In genomic region chr1:62716836-62717478, GRCm38 (mm10) we compare ENCODE assay signal across 12 mouse cellular contexts. TPM values are rescaled to one million over a fixed set of nuclear protein-coding genes. Genes with fewer than 3 reads are reported as not detected.
DNase-seq lines count a peak whose midpoint lies in the region; ATAC-seq lines count a peak whose summit lies in the region.
"Had no signal": no experiment of that assay in that cellular context is flagged by ENCODE, and none has a peak within 500 bp of the region (broad histone marks: within the 10 kb centered on the region; RNA-seq: fewer than 3 reads in every experiment).

No protein-coding gene starts in this region.

- H3K27me3 ChIP-seq in intestine, embryonic 15.5 days (replicated peaks): no peaks in the 10 kb centered on the region
- no peaks in the 10 kb centered on the region for H3K27me3 ChIP-seq in intestine, embryonic 16.5 days (replicated peaks; ENCODE audit: control insufficient read depth, insufficient read depth, low read length)
- H3K27me3 ChIP-seq in forebrain, embryonic 13.5 days: 0 out of 2 replicates have a peak, but pooled peaks cover 7% of the 10 kb centered on the region
- H3K27me3 ChIP-seq: CH12.LX; liver, embryonic 12.5 days had no signal

- 0 out of 2 replicates have a peak, but pooled peaks cover 3% of the 10 kb centered on the region for H3K36me3 ChIP-seq in intestine, embryonic 15.5 days
- H3K36me3 ChIP-seq in intestine, embryonic 16.5 days (ENCODE audit: control insufficient read depth, insufficient read depth, low read length): no peaks in the 10 kb centered on the region
- H3K36me3 ChIP-seq in forebrain, embryonic 13.5 days (ENCODE audit: poor library complexity, severe bottlenecking): peaks cover 6% of the 10 kb centered on the region; the same call in 1 of the 2 replicates
- H3K36me3 ChIP-seq in macrophage (ENCODE audit: inconsistent target): no peaks in the 10 kb centered on the region
- H3K36me3 ChIP-seq: liver, embryonic 12.5 days had no signal

- no peak overlapping the region for H3K4me3 ChIP-seq in intestine, embryonic 15.5 days (replicated peaks)
- no peak overlapping the region for H3K4me3 ChIP-seq in intestine, embryonic 16.5 days (ENCODE audit: low read length)
- no peak overlapping the region for H3K4me3 ChIP-seq in forebrain, embryonic 13.5 days
- no peak overlapping the region for H3K4me3 ChIP-seq in macrophage (ENCODE audit: inconsistent target)
- H3K4me3 ChIP-seq: liver, embryonic 12.5 days had no signal

- H3K4me1 ChIP-seq in intestine, embryonic 15.5 days (replicated peaks): peaks cover 19% of the 10 kb centered on the region
- peaks cover 26% of the 10 kb centered on the region for H3K4me1 ChIP-seq in intestine, embryonic 16.5 days (ENCODE audit: control insufficient read depth, insufficient read depth, low read length)
- peaks cover 26% of the 10 kb centered on the region for H3K4me1 ChIP-seq in forebrain, embryonic 13.5 days

- no peaks in the 10 kb centered on the region for H3K9me3 ChIP-seq in intestine, embryonic 15.5 days
- no peaks in the 10 kb centered on the region for H3K9me3 ChIP-seq in intestine, embryonic 16.5 days (ENCODE audit: control insufficient read depth, low read length)
- H3K9me3 ChIP-seq in forebrain, embryonic 13.5 days (replicated peaks): no peaks in the 10 kb centered on the region
- H3K9me3 ChIP-seq: liver, embryonic 12.5 days had no signal

- H3K9ac ChIP-seq in intestine, embryonic 15.5 days: no peak overlapping the region
- no peak overlapping the region for H3K9ac ChIP-seq in intestine, embryonic 16.5 days (ENCODE audit: low read depth, low read length)
- peak overlapping the region; percentile 23; the same call in 1 of the 2 replicates for H3K9ac ChIP-seq in forebrain, embryonic 13.5 days
- H3K9ac ChIP-seq: liver, embryonic 12.5 days had no signal

- 0 out of 2 replicates have a peak overlapping the region, but pooled peaks have one; percentile 16 for H3K4me2 ChIP-seq in intestine, embryonic 15.5 days (replicated peaks)
- H3K4me2 ChIP-seq in intestine, embryonic 16.5 days (ENCODE audit: low read depth, low read length): no peak overlapping the region
- peak overlapping the region; percentile 11 for H3K4me2 ChIP-seq in forebrain, embryonic 13.5 days
- H3K4me2 ChIP-seq: liver, embryonic 12.5 days had no signal

- H3K27ac ChIP-seq in intestine, embryonic 15.5 days: no peak overlapping the region
- no peak overlapping the region for H3K27ac ChIP-seq in intestine, embryonic 16.5 days (ENCODE audit: low read length)
- peak overlapping the region; percentile 8; the same call in 1 of the 2 replicates for H3K27ac ChIP-seq in forebrain, embryonic 13.5 days
- H3K27ac ChIP-seq in macrophage: peak overlapping the region; percentile 99; the same call in 1 of the 2 replicates
- H3K27ac ChIP-seq: liver, embryonic 12.5 days had no signal

- no peak for ATAC-seq in intestine, embryonic 15.5 days
- ATAC-seq in intestine, embryonic 16.5 days: no peak
- ATAC-seq in forebrain, embryonic 13.5 days: peak; percentile 32; the same call in 1 of the 2 replicates
- no peak for ATAC-seq in megakaryocyte progenitor cell, adult 5-6 weeks (replicated peaks; ENCODE audit: poor library complexity)
- ATAC-seq: liver, embryonic 12.5 days had no signal

- 47% methylated on average over 10 of the region's 10 CpGs for WGBS in intestine, embryonic 15.5 days
- 48% methylated on average over 10 of the region's 10 CpGs for WGBS in intestine, embryonic 16.5 days
- WGBS in forebrain, embryonic 13.5 days: 28% methylated on average over 10 of the region's 10 CpGs
- WGBS in macrophage (ENCODE audit: missing documents): 93% methylated on average over 10 of the region's 10 CpGs

- peak; percentile 53 for DNase-seq in NIH3T3 (ENCODE audit: low read depth)
- DNase-seq in layer of hippocampus, adult 11-12 months (ENCODE audit: low spot score): no peak
- no peak for DNase-seq in thymus, postnatal 25 days
- DNase-seq: cerebellum, adult 18-20 months; heart, postnatal 4 days had no signal

- H3K79me2 ChIP-seq in macrophage (ENCODE audit: inconsistent target): peaks cover 80% of the 10 kb centered on the region

RNA-seq across cellular contexts. Expression of gene Nrp2, which starts 13.9 kb away (rescaled TPM):
- 28.3 and 31.1 TPM in 2 replicates for polyA plus RNA-seq in intestine, embryonic 15.5 days (2015; fragmentation: Nextera tagmentation; extraction: Ambion mirVana)
- 23.0 and 23.7 TPM in 2 replicates for polyA plus RNA-seq in intestine, embryonic 16.5 days (2015; fragmentation: Nextera tagmentation; extraction: Ambion mirVana)
- polyA plus RNA-seq in forebrain, embryonic 13.5 days (2015; fragmentation: Nextera tagmentation; extraction: Ambion mirVana): 19.5 and 28.3 TPM in 2 replicates
- total RNA-seq in macrophage (2018; cell fraction: chromatin; rRNA removed): 1,000 to 10,000 TPM in 6 of 26 experiments, 100 to 1,000 TPM in 20; 275 to 1,404 (median 593) TPM
- total RNA-seq in macrophage (2018; cell fraction: cytosol; rRNA removed): 100 to 1,000 TPM; 170 to 422 (median 277) TPM
- 1,000 to 10,000 TPM in 1 of 26 experiments, 100 to 1,000 TPM in 25; 397 to 1,005 (median 731) TPM for total RNA-seq in macrophage (2018; cell fraction: nucleus; rRNA removed)
- polyA plus RNA-seq in macrophage (2018): 145 to 272 TPM (median 160 TPM) in 3 replicates
- 1.5 and 2.3 TPM in 2 replicates for total RNA-seq in megakaryocyte progenitor cell, adult 5-6 weeks (2015)
- total RNA-seq in megakaryocyte progenitor cell, adult 5-6 weeks (2017): 2.0 and 2.9 TPM in 2 replicates

Comparison
In these comparisons a context has a peak if more than half of its experiments do, and no peak if none do; other contexts are left out.
1. H3K27ac ChIP-seq: peak in forebrain, embryonic 13.5 days (single experiment) and macrophage (single experiment); none in intestine, embryonic 15.5 days (single experiment) and intestine, embryonic 16.5 days (single experiment).